Mouse (Mus musculus) ES-Bruce4 (cell line): ENCODE measurements around the gene Pgp.

Source experiments
- CTCF ChIP-seq: IDR thresholded peaks from one replicate; pipeline ENCODE4 v1.8.1; 2011; ENCODE audit warnings: low read depth, low read length
- EP300 ChIP-seq: IDR thresholded peaks from 2 replicates; pipeline ENCODE4 v1.6.1; 2011; ENCODE audit warnings: low read depth, low read length; ENCODE audit not compliant: insufficient read depth
- POLR2A ChIP-seq: IDR thresholded peaks from one replicate; pipeline ENCODE4 v1.8.1; 2011; ENCODE audit warnings: low read length; ENCODE audit not compliant: insufficient read depth

GRCm38 (mm10) chr17:24451220-24451619 lies 19.0 kb upstream of the Pgp start:
- TF ChIP-seq POLR2A (no peak), EP300 (no peak), CTCF (no peak)
